Mouse (Mus musculus): Measurements from ENCODE around the gene Uba7.
A peak's percentile ranks its signal among the peaks of the same experiment; 100 is the strongest.
"Not testable (repeated sequence)": the region's sequence is repeated elsewhere in the genome, so short reads cannot be mapped to it uniquely, and the experiment has no call there.

Uba7 gene

GRCm38 (mm10) chr9:107994464-107994863, 19.2 kb downstream of the Uba7 start:
- peak; percentile 87 for DNase-seq

GRCm38 (mm10) chr9:107995513-107995912, 20.2 kb downstream of the Uba7 start:
- peak; percentile 86 for DNase-seq

GRCm38 (mm10) chr9:107996049-107996448, 20.7 kb downstream of the Uba7 start, which contains the start of gene Gm20662:
TSS of gene Gm20662 (plus strand) at chr9:107996349.
- no peak for DNase-seq

GRCm38 (mm10) chr9:108001922-108002770, 26.8 kb downstream of the Uba7 start, which contains the start of gene Ip6k1:
TSS of gene Ip6k1 (plus strand) at chr9:108002501.
- DNase-seq, result peak; percentile 100

GRCm38 (mm10) chr9:108002778-108003530, 27.6 kb downstream of the Uba7 start:
- DNase-seq, result no peak

GRCm38 (mm10) chr9:108003531-108003890, 28.2 kb downstream of the Uba7 start:
- peak; percentile 92 for DNase-seq

GRCm38 (mm10) chr9:108008041-108008440, 32.7 kb downstream of the Uba7 start:
- DNase-seq, result no peak

- no peak for DNase-seq
These were observed 35.1 kb downstream of the Uba7 start for GRCm38 (mm10) chr9:108010385-108010784.

- DNase-seq, result not testable (repeated sequence)
These were observed 38.3 kb downstream of the Uba7 start for GRCm38 (mm10) chr9:108013577-108013976.

- no peak for DNase-seq
These were observed 41.8 kb downstream of the Uba7 start for GRCm38 (mm10) chr9:108017127-108017526.

GRCm38 (mm10) chr9:108020741-108021140, 45.4 kb downstream of the Uba7 start:
- no peak for DNase-seq

GRCm38 (mm10) chr9:108023216-108023615, 47.9 kb downstream of the Uba7 start:
- DNase-seq, result no peak

GRCm38 (mm10) chr9:108026584-108026983, 51.3 kb downstream of the Uba7 start:
- DNase-seq, result no peak

GRCm38 (mm10) chr9:108027867-108028266, 52.6 kb downstream of the Uba7 start:
- no peak for DNase-seq

GRCm38 (mm10) chr9:108032126-108032525, 56.8 kb downstream of the Uba7 start:
- DNase-seq, result no peak
